Mouse (Mus musculus): ENCODE results near the gene Adam19.

DNA sequence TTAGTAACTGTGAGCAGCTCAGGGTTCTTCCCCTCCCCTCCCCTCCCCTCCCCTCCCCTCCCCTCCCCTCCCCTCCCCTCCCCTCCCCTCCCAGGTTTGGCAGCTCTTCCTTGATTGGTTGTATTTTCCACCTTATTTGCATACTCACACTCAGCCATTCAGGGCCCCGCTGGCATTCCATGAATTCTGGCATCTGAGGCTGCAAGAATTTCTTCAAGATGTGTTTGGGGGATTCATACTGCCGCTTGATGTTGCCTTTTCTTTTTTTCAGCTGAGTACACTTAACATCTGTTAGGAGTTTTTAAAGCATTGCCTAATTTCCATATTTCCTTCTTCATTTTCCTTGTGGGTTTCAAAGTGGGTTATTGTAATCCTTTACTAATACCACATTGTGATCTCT, 132.5 kb downstream of the Adam19 start:
- no peak for TF ChIP-seq EP300 (optimal IDR thresholded peaks at IDR 0.05)
- no peak for TF ChIP-seq CTCF (IDR thresholded peaks at IDR 0.05; ENCODE audit: low read depth)
